Mouse (Mus musculus) left cerebral cortex, postnatal 36 days (tissue): Measurements from ENCODE around the gene Lysmd4. TPM values are rescaled to one million over a fixed set of nuclear protein-coding genes. Genes with fewer than 3 reads are reported as not detected.

ENCODE experiments used
- DNase-seq, 2 experiments: peaks; one replicate each; pipeline ENCODE4 v3.0.0; 2021 to 2022; ENCODE audit warnings: low spot score in 2 of 2, mixed read lengths in 1 of 2
- intact Hi-C: fragments of 180-260 bp; cut with DNase I; formaldehyde crosslinking; loops from one replicate; pipeline ENCODE4 v1.15.1; 2025
- total RNA-seq, 2 experiments: library from RNA; stranded (reverse); gene quantifications; 2 replicates each; pipeline ENCODE4 v1.2.3; 2021

Gene Lysmd4
- total RNA-seq, result 10 to 100 TPM; 35.7 to 36.5 TPM

- intact Hi-C loops, result no loop called here
These were observed at the start of gene Lysmd4 for GRCm38 (mm10) chr7:67222220-67222862. Lysmd4 (plus strand) TSS chr7:67222544.

GRCm38 (mm10) chr7:67173522-67174195 is 48.7 kb upstream of the Lysmd4 start:
- DNase-seq, result no peak
- intact Hi-C loops, result no loop called here

More at GRCm38 (mm10) chr7:67222220-67222862, at the start of gene Lysmd4:
- peak; percentile 95 for DNase-seq

- DNase-seq, result no peak
- intact Hi-C loops, result no loop called here
These were observed 38.6 kb upstream of the Lysmd4 start for GRCm38 (mm10) chr7:67183786-67184185.

GRCm38 (mm10) chr7:67199412-67199811 is 22.9 kb upstream of the Lysmd4 start:
- intact Hi-C loops, result loop anchor here (5.0 kb wide), 2 partner anchors 377 to 487 kb away; no protein-coding TSS in a partner anchor
- peak; percentile 35 to 45 for DNase-seq

GRCm38 (mm10) chr7:67203625-67204024 is 18.7 kb upstream of the Lysmd4 start:
- DNase-seq, result no peak
- intact Hi-C loops, result no loop called here

- intact Hi-C loops, result no loop called here
- no peak for DNase-seq
These were observed 16.5 kb upstream of the Lysmd4 start for GRCm38 (mm10) chr7:67205734-67206425.

- no peak for DNase-seq
- intact Hi-C loops, result no loop called here
These were observed 15.8 kb upstream of the Lysmd4 start for GRCm38 (mm10) chr7:67206496-67206895.

GRCm38 (mm10) chr7:67207701-67208100 is 14.6 kb upstream of the Lysmd4 start:
- no peak for DNase-seq
- intact Hi-C loops, result no loop called here

- intact Hi-C loops, result no loop called here
- no peak for DNase-seq
These were observed 14.0 kb upstream of the Lysmd4 start for GRCm38 (mm10) chr7:67208317-67208716.

- DNase-seq, result no peak
- intact Hi-C loops, result loop anchor here (5.0 kb wide), 1 partner anchor 363 kb away; no protein-coding TSS in a partner anchor
These were observed 12.1 kb upstream of the Lysmd4 start for GRCm38 (mm10) chr7:67210004-67210833.

- no peak for DNase-seq
- intact Hi-C loops, result loop anchor here (5.0 kb wide), 1 partner anchor 364 kb away; no protein-coding TSS in a partner anchor
These were observed 11.0 kb upstream of the Lysmd4 start for GRCm38 (mm10) chr7:67211341-67211740.

- intact Hi-C loops, result loop anchor here (5.0 kb wide), 1 partner anchor 365 kb away; no protein-coding TSS in a partner anchor
- no peak for DNase-seq
These were observed 10.4 kb upstream of the Lysmd4 start for GRCm38 (mm10) chr7:67211971-67212370.

- no peak for DNase-seq
- intact Hi-C loops, result loop anchor here (5.0 kb wide), 1 partner anchor 366 kb away; no protein-coding TSS in a partner anchor
These were observed 8.8 kb upstream of the Lysmd4 start for GRCm38 (mm10) chr7:67213589-67213988.

GRCm38 (mm10) chr7:67216351-67216750 is 6.0 kb upstream of the Lysmd4 start:
- intact Hi-C loops, result loop anchor here (5.0 kb wide), 1 partner anchor 416 kb away; no protein-coding TSS in a partner anchor
- DNase-seq, result no peak

GRCm38 (mm10) chr7:67217025-67217424 is 5.3 kb upstream of the Lysmd4 start:
- no peak for DNase-seq
- intact Hi-C loops, result loop anchor here (5.0 kb wide), 1 partner anchor 415 kb away; no protein-coding TSS in a partner anchor

GRCm38 (mm10) chr7:67225943-67226625 is 3.7 kb downstream of the Lysmd4 start:
- DNase-seq, result no peak
- intact Hi-C loops, result no loop called here

- intact Hi-C loops, result no loop called here
- no peak for DNase-seq
These were observed 5.2 kb downstream of the Lysmd4 start for GRCm38 (mm10) chr7:67227538-67227937.

GRCm38 (mm10) chr7:67228390-67228789 is 6.0 kb downstream of the Lysmd4 start:
- DNase-seq, result no peak
- intact Hi-C loops, result no loop called here
